Mouse (Mus musculus) lung, postnatal 14 days (tissue): Measurements from ENCODE around the gene Oxt.

Experiments
- DNase-seq: peaks from one replicate; pipeline ENCODE4 v3.0.0; 2021

Oxt gene

DNA sequence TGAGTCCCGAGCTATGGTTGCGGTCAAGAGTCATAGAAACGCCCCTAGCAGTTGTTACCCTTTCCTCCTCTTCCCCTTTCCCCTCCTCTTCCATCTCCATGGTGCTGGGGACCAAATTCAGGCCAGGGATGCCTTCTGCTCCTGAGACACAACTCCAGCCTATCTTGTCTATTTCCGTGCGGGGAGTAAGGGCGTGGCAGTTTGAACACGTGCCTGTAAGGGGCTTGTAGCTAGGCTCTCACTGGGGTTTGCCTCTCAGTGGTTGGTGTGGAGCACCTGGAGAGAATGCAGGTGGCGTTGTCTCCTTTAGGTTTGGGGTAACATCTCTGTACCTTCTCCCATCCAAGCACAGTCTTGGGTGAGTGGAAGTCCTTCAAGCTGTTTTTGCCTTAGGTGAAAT is 3.8 kb downstream of the Oxt start:
- DNase-seq: no peak

DNA sequence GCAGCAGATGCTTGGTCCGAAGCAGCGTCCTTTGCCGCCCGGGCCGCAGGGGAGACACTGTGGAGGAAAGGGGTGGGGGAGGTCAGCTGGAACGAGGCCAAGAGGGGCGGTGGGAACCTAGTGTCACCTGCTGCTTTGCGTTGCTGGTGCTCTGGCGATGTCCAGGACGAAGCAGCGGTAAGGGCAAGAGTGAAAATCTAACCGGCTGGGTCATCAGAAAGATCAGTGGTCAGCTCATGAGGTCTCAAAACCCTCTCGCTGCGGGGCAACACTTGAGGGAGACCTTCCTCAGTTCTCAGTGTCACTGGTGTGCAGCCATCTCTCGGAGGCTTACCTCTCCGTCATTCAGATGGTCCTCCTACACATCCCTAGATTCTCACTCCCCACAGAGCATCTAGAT is 5.2 kb downstream of the Oxt start:
- DNase-seq: no peak

DNA sequence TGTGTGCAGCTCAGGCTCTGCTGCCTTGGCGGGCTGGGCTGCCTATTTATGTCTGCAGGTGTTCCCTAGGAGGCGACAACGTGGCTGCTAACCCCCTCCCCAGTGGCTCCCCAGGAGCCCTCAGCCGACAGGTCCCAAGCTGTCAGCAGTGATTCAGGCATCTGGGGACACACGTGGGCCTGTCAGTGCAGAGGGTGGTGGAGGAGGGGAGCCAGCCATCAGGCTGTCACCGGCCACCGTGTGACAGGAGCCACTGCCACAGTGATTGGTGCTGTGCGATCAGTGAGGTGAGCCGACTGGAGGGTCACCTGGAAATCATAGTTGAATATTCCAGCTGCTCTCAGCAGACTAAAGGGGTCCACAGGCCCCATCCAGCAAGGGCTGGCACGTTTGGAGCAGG is 6.6 kb downstream of the Oxt start, which contains the start of gene Avp:
Avp (minus strand) TSS at position 3 of the 400 bp plus-strand sequence.
- DNase-seq: no peak

DNA sequence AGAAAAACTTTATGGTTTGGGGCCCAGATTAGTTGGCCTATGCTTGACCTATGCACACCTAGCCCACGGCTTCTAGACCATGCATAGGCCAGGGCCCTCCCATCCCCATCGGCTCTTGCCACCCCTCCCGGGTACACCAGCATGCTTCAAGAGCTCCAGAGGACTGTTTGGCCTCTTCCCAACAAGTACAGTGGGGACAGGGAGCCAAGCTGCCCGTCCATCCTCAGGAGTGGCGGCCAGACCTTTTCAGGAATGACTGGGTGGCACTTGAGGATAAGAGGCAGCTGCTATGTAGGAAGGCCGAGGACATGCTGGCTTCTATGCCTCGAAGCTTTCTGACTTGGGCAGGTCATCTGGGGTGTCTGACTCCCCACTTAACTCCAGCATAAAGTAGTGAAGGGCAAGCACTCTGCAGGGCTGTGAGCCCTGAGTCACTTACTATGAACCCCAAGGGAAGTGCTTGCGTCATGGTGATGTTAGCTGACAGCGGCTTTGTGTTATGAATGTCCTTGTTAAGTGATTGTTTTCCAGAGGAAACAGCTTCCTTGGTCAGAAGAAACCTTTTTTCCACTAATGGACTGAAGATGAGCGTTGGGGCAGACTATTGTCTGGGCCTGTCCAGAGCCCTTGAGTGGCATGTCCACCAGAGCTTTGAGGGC is 8.1 kb downstream of the Oxt start:
- DNase-seq: peak; percentile 44

DNA sequence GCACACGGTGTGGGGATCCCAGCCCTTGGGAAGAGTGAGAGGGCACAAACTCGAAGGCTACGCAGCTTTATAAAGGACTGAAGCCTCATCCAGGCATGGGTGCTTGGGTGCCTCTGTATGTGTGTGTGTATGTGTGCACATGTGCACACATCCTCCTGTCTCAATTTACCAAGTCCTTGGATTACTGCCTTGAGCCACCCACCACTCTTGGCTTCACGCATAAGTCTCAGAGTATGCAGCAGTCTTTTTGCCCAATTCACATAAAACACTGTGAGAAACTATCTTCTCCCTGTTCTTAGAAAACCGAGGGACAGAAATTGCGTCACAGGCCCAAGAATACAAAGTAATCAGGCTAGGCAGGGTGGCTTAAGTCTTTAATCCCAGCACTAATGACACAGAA is 10.0 kb downstream of the Oxt start:
- DNase-seq: no peak

DNA sequence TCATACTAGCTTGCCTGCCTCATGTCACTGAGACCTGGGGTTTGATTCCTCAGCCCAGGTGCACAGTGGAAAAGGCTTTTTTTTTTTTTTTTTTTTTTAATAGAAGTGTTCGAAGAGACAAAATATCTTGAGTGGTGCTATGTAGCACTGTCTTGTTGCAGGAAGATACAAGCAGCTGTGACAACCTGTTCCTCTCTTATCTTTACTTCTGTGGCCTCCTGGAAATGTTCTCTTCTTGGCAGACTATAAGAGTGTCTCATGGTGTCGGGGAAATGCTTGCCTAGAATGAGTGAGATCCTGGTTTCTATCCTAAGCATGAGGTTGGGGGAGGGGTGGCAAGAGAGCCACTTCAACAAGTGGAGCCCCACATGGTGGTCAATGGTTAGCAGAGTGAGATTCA is 12.4 kb downstream of the Oxt start:
- no peak for DNase-seq

DNA sequence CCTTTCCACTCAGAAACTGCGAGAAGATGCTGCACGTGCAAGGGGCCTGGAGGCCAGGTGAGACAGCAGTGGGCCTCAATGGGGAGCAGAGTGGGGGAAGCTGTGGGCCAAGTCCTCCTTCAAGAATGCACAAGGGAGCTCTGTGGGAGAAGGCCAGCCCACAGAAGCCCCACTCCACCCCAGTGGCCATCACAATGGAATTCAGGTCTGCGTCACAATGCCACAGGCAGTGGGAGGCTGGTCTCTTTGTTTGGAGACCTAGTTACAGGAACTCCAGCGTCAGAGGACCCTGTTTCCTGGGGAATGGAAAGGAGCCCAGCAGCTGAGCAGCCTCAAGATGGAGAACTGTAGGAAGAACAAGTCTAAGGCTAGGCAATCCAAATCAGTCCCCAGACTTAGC is 13.2 kb downstream of the Oxt start:
- DNase-seq: no peak

DNA sequence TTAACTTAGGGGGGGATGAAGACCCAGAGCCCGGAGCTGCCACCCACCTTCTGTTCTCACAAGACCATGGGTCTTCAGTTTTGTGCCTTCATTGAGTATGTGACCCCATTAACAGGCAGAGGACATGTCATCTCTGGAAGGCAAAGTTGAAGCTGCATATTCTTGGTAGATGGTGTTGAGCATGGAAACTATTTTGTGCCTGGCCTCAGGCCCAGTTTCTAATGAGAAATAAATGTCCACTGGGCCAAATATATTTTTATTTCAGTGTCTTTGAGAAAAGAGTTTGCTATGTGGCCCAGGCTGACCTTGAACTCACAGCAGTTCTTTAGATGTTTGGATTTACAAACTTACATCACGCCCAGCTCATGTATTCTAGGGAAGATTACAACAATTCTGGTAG is 13.8 kb downstream of the Oxt start:
- no peak for DNase-seq

DNA sequence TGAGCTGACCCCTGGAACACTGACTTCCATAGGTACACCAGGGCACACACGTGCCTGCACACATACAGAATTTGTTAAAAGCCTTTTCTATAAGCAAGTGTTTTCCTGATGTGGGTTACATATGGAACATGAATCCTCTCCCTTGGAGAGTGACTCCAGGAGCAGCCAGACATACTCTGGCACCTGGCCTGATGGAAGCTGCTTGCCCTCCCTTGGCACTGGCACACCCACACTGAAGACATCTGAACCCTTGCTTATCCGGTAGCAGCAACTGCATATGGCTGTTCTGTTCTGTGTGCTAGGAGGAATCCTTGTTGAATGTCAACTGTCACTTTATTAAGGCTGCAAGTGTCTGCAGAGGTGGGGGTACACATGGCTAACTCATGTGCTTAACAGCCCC is 15.0 kb downstream of the Oxt start:
- DNase-seq: no peak

DNA sequence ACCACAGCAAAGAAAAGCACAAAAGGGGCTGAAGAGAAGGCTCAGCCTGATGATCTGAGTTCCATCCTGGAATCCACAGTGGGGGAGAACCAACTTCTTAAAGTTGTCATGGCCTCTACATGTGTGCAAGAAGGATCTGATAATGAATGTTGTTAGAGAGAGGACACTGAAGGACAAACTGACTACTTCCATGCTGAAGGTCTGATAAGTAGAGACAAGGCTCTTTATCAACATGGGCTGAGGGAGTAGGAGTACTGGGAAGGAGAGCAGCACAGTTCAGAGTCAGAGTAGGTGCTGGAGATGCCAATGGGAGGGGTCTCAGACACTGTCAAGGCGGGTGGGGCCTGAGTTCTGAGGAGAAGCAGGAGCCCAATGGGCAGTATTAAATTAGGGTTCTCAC is 19.6 kb downstream of the Oxt start:
- DNase-seq: no peak

DNA sequence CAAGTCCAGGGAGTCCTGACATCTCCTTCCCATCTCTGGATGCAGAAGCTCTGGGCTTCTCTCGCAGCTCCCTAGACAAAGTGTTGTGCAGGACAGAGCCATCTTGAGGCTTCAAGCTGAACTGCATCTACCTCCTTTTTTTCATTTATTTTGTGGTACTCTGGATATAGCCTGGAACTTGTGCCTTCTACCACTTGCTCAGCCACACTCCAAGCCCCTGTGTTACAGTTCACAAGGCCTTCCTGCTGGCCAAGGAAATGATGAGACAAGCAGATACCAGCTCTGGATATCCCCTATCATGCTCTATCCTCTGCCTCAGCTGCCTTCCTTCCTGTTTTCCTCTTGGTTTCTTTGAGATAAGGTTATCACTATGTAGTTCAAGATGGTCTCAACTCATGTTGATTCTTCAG is 21.6 kb downstream of the Oxt start:
- DNase-seq: peak; percentile 24

DNA sequence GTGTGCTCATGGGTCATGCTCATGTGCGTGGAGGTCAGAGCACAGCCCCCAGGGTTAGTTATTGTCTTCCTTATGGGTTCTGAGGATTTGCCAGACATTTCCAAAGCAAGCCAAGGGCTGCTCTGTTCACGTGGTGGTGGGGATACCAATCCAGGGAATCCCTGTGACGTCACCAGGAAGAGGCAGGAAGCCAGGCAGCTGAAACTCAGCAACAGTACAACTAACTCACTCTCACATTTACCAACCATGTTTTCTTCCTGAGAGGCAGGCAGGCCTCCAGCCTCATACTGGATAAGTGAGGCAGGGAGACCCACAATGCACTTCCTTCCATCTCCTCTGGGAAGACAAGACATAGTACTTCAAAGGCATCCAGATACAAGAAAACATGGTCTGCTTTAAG is 22.4 kb downstream of the Oxt start:
- no peak for DNase-seq

DNA sequence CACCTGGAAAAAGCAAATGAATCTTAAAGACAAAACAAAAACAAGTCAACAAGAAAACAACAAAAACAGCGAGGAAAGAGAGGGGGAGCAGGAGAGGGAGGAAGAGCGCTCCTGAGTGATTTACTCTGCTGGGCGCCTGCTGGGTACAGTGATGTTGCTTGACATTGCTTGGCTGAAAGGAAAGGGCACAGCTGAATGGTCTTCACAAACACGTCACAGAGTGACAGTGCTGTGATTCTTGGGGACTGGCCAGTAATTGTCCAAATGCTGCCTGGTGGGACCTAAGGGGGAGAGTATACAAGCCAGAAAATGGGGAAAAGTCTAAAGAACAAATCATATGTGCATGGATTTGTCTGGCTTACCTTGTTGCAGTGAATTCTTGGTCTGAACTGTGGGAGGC is 26.2 kb downstream of the Oxt start:
- peak; percentile 38 for DNase-seq

DNA sequence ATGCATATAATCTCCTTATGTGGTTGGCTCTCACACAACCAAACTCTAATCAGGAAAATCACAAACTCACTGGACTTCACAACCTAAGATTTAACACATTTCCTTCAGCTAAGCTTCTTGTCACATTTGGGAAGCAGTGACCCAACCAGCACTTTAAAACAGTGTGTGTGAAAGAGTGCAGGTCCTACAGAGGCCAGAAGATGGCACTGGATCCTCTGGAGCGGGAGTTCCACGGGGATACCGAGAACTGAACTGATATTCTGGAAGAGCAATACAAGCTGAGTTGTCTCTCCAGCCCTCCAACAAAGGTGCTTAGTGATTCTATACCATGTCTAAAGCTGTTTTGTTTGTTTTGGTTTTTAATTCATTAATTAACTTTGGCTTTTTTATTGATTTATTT is 37.1 kb downstream of the Oxt start:
- peak; percentile 23 for DNase-seq

DNA sequence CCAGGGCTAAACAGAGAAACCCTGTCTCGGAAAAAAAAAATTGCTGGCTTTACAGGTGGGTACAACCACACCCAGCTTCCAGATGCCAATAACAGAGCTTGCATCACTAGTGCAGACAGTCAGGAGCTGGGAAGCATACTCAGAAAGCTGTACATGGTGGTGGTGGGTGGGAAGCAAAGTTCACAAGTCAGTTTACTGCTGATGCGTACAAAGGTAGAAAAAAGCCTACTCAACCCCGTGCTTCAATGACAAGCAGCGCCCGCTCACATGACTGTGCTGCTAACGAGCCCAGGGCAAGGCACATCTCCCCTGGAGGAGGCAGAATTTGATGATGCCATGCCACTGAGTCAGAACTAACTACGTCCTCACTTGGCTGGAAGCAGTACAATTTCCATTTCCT is 43.0 kb downstream of the Oxt start:
- DNase-seq: no peak
